Mouse (Mus musculus) forebrain, embryonic 15.5 days (tissue): ENCODE results near the gene Itgb4. TPM values are rescaled to one million over a fixed set of nuclear protein-coding genes. Genes with fewer than 3 reads are reported as not detected.

Source experiments
- ATAC-seq: fragments of 200-750 bp; cut with Nextera tagmentation; replicated peaks from 2 replicates; pipeline ENCODE4 v1.8.0; 2017; ENCODE audit warnings: mild to moderate bottlenecking, moderate TSS enrichment, moderate library complexity
- H3K27ac ChIP-seq: fragments of 300-500 bp; sonication (generic); replicated peaks from 2 replicates; pipeline ENCODE4 v1.5.1; 2015; ENCODE audit warnings: mild to moderate bottlenecking, inconsistent platforms
- H3K27me3 ChIP-seq: fragments of 300-500 bp; sonication (generic); 2 replicates; pipeline ENCODE4 v1.6.1; 2015; ENCODE audit warnings: inconsistent platforms
- H3K36me3 ChIP-seq: fragments of 300-500 bp; sonication (generic); 2 replicates; pipeline ENCODE4 v1.6.1; 2015; ENCODE audit warnings: mild to moderate bottlenecking, inconsistent platforms
- H3K4me1 ChIP-seq: fragments of 300-500 bp; sonication (generic); 2 replicates; pipeline ENCODE4 v1.6.1; 2015; ENCODE audit warnings: inconsistent platforms
- H3K4me2 ChIP-seq: fragments of 300-500 bp; sonication (generic); replicated peaks from 2 replicates; pipeline ENCODE4 v1.6.1; 2015; ENCODE audit warnings: mild to moderate bottlenecking, inconsistent platforms
- H3K4me3 ChIP-seq: fragments of 300-500 bp; sonication (generic); 2 replicates; pipeline ENCODE4 v1.5.1; 2015; ENCODE audit warnings: mild to moderate bottlenecking, inconsistent platforms
- H3K9ac ChIP-seq: fragments of 300-500 bp; sonication (generic); replicated peaks from 2 replicates; pipeline ENCODE4 v1.6.1; 2015; ENCODE audit warnings: mild to moderate bottlenecking, inconsistent platforms
- H3K9me3 ChIP-seq: fragments of 300-500 bp; sonication (generic); 2 replicates; pipeline ENCODE4 v1.6.1; 2016; ENCODE audit warnings: inconsistent platforms
- WGBS: fragments of 180-500 bp; shearing (Covaris S2); methylation state at CpG from one replicate; pipeline ENCODE4 v1.1.7; 2015; ENCODE audit warnings: mixed read lengths; 5-methylcytosine and 5-hydroxymethylcytosine counted together
- polyA plus RNA-seq: library from polyadenylated mRNA; unstranded; fragments of >200 nt; fragmentation: Nextera tagmentation; extraction: Ambion mirVana; gene quantifications from 2 replicates; pipeline ENCODE4 v1.2.1, GENCODE M21; 2015

Gene Itgb4
- polyA plus RNA-seq, 1 experiment from 2014 or later: 0.69 TPM

DNA sequence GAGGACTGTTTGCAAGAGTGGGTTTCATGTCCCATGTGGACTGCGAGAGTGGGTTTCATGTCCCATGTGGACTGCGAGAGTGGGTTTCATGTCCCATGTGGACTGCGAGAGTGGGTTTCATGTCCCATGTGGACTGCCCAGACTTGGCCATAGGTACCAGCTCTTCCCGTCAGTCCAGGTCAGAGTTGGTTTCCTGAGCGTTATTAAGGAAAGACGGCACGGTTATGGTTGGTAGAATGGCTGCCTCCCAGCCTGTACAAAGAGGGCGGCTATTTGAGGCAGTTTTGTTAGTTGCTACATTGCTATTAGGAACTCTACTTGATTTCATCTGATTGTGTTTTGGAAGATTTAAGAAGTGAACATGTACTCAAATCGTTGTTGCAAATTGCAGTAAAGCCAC, 63.3 kb downstream of the Itgb4 start:
- H3K9me3 ChIP-seq: no peaks in the 10 kb centered on the region

GRCm38 (mm10) chr11:116040593-116040992, 66.1 kb downstream of the Itgb4 start:
- no peak overlapping the region for H3K4me2 ChIP-seq
- ATAC-seq: no peak
- no peaks in the 10 kb centered on the region for H3K27me3 ChIP-seq
- no peak overlapping the region for H3K9ac ChIP-seq
- no peaks in the 10 kb centered on the region for H3K4me1 ChIP-seq
- H3K4me3 ChIP-seq: no peak overlapping the region
- H3K9me3 ChIP-seq: no peaks in the 10 kb centered on the region
- H3K36me3 ChIP-seq: peaks cover 31% of the 10 kb centered on the region
- 94% methylated on average over 6 of the region's 6 CpGs for WGBS
- no peak overlapping the region for H3K27ac ChIP-seq

More for the DNA sequence above, 63.3 kb downstream of the Itgb4 start:
- no peak overlapping the region for H3K27ac ChIP-seq
- no peak for ATAC-seq
- no peaks in the 10 kb centered on the region for H3K27me3 ChIP-seq
- H3K9ac ChIP-seq: no peak overlapping the region
- H3K4me2 ChIP-seq: no peak overlapping the region
- 96% methylated on average over 9 of the region's 9 CpGs for WGBS
- H3K4me3 ChIP-seq: no peak overlapping the region
- H3K36me3 ChIP-seq: peaks cover 26% of the 10 kb centered on the region
- peaks cover 7% of the 10 kb centered on the region; the same call in 1 of the 2 replicates for H3K4me1 ChIP-seq

- Histone ChIP-seq H3K4me2 (no peak overlapping the region), H3K9ac (no peak overlapping the region), H3K27me3 (no peaks in the 10 kb centered on the region), H3K4me1 (no peaks in the 10 kb centered on the region), H3K4me3 (no peak overlapping the region), H3K27ac (no peak overlapping the region), H3K36me3 (peaks cover 33% of the 10 kb centered on the region), H3K9me3 (no peaks in the 10 kb centered on the region)
- WGBS: 96% methylated on average over 2 of the region's 2 CpGs
- no peak for ATAC-seq
These were observed 67.3 kb downstream of the Itgb4 start for GRCm38 (mm10) chr11:116041833-116042232.

GRCm38 (mm10) chr11:116042372-116043138, 68.0 kb downstream of the Itgb4 start:
- no peaks in the 10 kb centered on the region for H3K9me3 ChIP-seq
- H3K27ac ChIP-seq: no peak overlapping the region
- H3K4me2 ChIP-seq: no peak overlapping the region
- no peaks in the 10 kb centered on the region for H3K4me1 ChIP-seq
- ATAC-seq: no peak
- H3K27me3 ChIP-seq: no peaks in the 10 kb centered on the region
- H3K4me3 ChIP-seq: no peak overlapping the region
- H3K9ac ChIP-seq: no peak overlapping the region
- WGBS: 94% methylated on average over 5 of the region's 5 CpGs
- peaks cover 38% of the 10 kb centered on the region for H3K36me3 ChIP-seq

DNA sequence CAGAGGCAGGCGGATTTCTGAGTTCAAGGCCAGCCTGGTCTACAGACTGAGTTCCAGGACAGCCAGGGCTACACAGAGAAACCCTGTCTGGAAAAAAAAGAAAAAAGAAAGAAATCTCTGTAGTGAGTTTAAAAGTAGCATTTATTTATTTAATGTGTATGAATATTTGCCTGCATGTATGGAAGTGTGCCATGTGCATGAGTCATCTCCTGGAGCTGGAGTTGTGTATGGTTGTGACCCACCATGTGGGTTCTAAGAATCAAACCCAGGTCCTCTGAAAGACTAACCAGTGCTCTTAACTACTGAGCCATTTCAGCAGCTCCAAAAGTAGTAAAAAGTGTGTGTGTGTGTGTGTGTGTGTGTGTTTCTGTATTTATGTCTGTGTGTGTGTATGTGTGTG, 68.8 kb downstream of the Itgb4 start:
- no peak for ATAC-seq
- Histone ChIP-seq H3K27me3 (no peaks in the 10 kb centered on the region), H3K4me1 (no peaks in the 10 kb centered on the region), H3K9me3 (no peaks in the 10 kb centered on the region), H3K36me3 (peaks cover 45% of the 10 kb centered on the region), H3K9ac (no peak overlapping the region), H3K27ac (no peak overlapping the region), H3K4me2 (no peak overlapping the region), H3K4me3 (no peak overlapping the region)
- WGBS: 97% methylated on average over 1 of the region's 1 CpGs

DNA sequence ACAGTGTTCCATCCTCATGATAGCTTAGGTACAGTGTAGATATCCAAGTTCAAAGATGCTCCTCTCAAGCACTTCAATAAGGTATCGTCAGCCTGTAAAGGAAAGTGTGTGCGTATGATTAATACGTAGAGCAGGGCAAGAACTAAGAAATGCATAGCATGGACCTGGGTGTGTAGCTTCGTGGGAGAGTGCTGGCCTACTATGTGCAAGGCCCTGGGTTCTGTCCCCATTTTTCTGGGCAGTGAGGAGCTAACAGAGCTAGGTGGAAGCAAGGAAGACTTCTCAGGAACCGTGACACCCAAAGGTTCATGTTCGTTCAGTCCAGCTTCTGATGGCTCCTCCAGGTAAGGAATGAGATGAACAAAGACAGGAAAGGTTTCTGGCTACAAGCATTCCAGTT, 70.7 kb downstream of the Itgb4 start:
- no peak overlapping the region for H3K9ac ChIP-seq
- H3K4me3 ChIP-seq: no peak overlapping the region
- no peak overlapping the region for H3K4me2 ChIP-seq
- no peaks in the 10 kb centered on the region for H3K4me1 ChIP-seq
- H3K27me3 ChIP-seq: no peaks in the 10 kb centered on the region
- H3K36me3 ChIP-seq: peaks cover 49% of the 10 kb centered on the region
- 98% methylated on average over 6 of the region's 6 CpGs for WGBS
- no peak overlapping the region for H3K27ac ChIP-seq
- H3K9me3 ChIP-seq: no peaks in the 10 kb centered on the region
- ATAC-seq: no peak

GRCm38 (mm10) chr11:116049610-116050009, 75.1 kb downstream of the Itgb4 start:
- Histone ChIP-seq H3K27ac (no peak overlapping the region), H3K4me3 (no peak overlapping the region), H3K4me2 (no peak overlapping the region), H3K4me1 (no peaks in the 10 kb centered on the region), H3K9me3 (no peaks in the 10 kb centered on the region), H3K36me3 (peaks cover 76% of the 10 kb centered on the region), H3K9ac (no peak overlapping the region), H3K27me3 (no peaks in the 10 kb centered on the region)
- ATAC-seq: no peak
- WGBS: 99% methylated on average over 2 of the region's 2 CpGs

DNA sequence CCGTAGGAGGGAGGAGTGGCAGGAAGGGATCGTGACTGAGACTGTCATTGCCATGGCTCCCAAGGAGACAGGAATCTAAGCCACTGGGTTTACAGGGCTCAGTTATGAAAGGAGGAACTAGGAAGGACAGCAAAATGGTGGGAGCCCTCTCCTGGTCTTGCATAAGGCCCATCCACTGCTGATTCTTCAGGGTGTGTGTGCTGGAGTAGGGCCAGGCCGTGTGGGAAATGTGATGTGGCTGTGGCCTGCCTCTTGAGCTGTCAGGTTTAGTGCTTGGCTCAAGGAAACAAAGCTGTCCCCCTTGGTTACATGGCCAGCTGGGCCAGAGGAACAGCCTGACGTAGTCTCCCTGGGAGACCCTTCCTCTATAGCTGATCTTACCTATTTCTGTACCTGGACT, 75.7 kb downstream of the Itgb4 start:
- no peaks in the 10 kb centered on the region for H3K27me3 ChIP-seq
- H3K4me1 ChIP-seq: no peaks in the 10 kb centered on the region
- 86% methylated on average over 4 of the region's 4 CpGs for whole genome bisulfite sequencing
- H3K27ac ChIP-seq: no peak overlapping the region
- ATAC-seq: no peak
- no peak overlapping the region for H3K4me3 ChIP-seq
- H3K9me3 ChIP-seq: no peaks in the 10 kb centered on the region
- no peak overlapping the region for H3K4me2 ChIP-seq
- H3K9ac ChIP-seq: no peak overlapping the region
- peaks cover 80% of the 10 kb centered on the region for H3K36me3 ChIP-seq

DNA sequence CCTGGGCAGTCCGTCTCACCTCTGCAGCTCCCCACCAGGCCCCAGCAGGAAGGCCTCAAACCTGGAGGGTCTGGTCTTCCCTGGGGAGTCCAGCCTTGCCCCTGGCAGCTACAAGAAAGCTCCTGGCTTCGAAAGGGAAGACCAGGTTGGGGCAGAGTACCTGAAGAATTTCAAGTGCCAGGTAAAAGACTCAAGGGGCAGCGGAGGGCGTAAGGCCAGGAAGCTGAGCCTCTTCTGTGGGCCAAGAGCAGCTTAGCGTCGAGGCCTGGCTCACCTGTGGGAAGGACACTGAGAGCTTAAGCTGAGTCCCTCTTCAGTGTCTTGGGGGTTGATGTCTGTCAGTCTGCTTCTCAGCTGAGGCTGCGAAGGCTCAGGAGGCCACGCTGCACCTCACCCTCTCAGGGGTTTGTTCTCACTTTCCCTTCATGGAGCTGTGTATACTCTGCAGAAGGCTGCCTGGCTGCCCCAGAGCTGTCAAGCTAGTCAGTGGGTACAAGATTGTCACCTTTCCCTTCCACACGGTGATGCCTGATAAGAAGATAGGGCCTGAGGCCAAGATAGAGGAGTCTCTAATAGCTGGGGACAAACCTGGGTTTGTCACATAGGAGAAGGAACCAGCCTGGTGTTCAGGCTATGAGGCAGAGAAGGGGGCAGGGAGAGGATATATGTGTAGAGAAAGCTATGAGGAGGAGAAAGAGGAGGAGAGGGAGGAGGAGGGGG, 79.2 kb downstream of the Itgb4 start:
- Histone ChIP-seq H3K9me3 (no peaks in the 10 kb centered on the region), H3K27me3 (no peaks in the 10 kb centered on the region), H3K4me3 (no peak overlapping the region), H3K9ac (no peak overlapping the region), H3K4me1 (no peaks in the 10 kb centered on the region), H3K27ac (no peak overlapping the region), H3K4me2 (no peak overlapping the region), H3K36me3 (peaks cover 92% of the 10 kb centered on the region)
- 95% methylated on average over 9 of the region's 9 CpGs for WGBS
- no peak for ATAC-seq

DNA sequence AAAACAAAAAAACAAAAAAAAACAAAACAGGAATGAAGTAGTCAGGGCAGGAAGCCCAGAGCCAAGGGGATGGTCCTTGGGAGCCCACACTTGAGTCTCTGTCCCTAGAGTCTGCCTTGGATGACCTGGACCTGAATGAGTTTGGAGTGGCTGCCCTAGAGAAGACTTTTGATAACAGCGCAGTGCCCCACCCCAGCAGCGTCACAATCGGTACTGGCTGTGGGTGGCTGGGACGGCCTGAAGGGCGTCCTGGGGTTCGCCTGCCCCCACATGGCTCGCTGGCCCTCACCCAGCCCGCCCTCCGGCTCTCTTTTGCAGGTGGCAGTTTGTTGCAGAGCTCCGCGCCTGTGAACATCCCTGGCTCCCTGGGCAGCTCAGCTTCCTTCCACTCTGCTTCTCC, 81.4 kb downstream of the Itgb4 start:
- H3K36me3 ChIP-seq: peaks cover 91% of the 10 kb centered on the region
- 94% methylated on average over 11 of the region's 11 CpGs for WGBS

DNA sequence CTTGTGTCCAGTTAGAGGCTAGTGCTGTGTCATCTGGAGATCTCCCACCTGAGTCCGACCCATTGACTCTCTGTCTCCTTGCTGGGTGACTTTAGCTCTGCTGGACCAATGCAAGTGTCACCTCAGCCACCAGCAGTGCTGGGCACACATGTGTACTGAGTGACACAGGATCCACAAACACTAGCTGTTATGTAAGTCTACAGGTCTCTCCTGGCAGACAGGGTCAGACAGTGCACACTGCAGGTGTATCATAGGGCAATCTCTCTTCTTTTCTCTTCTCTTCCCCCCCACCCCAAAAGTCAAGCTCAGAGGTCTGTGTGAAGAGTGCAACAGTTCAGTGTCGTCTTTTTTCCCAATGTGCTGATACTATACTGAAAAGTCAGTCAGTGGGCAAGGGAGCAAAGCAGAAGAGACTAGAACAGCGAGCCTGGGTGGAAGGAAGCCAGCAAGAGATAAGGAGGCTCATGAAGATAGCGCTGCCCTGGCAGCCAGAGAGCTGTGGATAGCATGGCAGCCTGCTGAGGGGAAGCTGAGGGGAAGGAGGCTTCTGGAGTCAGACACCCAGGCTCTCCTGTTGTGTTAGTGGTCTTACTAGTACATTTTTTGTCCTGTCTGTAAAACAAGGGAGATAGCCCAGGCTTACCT, 82.8 kb downstream of the Itgb4 start:
- H3K36me3 ChIP-seq: peaks cover 82% of the 10 kb centered on the region
- WGBS: 93% methylated on average over 4 of the region's 4 CpGs
- ATAC-seq: no peak

More for the DNA sequence above, 81.4 kb downstream of the Itgb4 start:
- Histone ChIP-seq H3K4me3 (no peak overlapping the region), H3K9ac (no peak overlapping the region), H3K4me2 (no peak overlapping the region), H3K27me3 (no peaks in the 10 kb centered on the region), H3K27ac (no peak overlapping the region), H3K4me1 (no peaks in the 10 kb centered on the region), H3K9me3 (no peaks in the 10 kb centered on the region)
- no peak for ATAC-seq

More for the DNA sequence above, 82.8 kb downstream of the Itgb4 start:
- Histone ChIP-seq H3K4me2 (no peak overlapping the region), H3K9ac (no peak overlapping the region), H3K4me3 (no peak overlapping the region), H3K27ac (no peak overlapping the region), H3K9me3 (no peaks in the 10 kb centered on the region), H3K4me1 (no peaks in the 10 kb centered on the region), H3K27me3 (no peaks in the 10 kb centered on the region)
